ENCODE assay signal across 15 mouse cellular contexts in the genomic region with DNA sequence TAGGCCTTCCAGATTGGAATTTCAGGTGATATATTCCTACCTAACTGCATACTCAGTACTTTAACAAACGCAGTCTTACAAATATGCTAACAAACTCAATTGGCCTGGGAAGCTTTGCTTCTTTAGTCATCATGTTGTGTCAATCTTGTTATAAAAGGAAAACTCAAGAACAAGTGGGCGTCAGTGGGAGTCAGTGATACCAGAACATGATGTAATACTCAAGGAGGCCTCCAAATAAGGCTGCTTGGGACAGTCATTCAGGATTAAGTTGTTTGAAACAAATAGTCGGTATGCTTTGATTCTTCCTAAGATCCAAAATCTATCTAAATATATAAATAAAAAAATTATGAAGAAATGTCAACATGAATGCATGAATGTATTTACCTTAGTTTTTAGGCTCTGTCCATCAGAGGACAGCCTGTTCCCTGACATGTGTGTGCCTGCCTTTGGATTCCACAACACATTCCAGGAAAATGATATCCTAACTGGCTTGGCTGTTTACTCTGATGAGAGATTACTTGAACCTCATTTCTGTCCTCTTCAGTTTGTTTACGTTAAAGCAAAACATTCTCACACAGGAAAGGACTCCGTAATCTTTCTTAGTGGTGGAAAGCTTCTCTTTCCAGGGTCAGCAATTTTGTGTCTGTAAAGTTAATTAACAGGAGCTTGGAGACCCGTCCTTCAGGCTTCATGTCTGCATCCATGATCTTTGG.
DNase-seq lines count a peak whose midpoint lies in the region; ATAC-seq lines count a peak whose summit lies in the region.
"Had no signal": no experiment of that assay in that cellular context is flagged by ENCODE, and none has a peak within 500 bp of the region (broad histone marks: within the 10 kb centered on the region; RNA-seq: fewer than 3 reads in every experiment).

No protein-coding gene starts in this region.

- H3K4me2 ChIP-seq in lung, embryonic 16.5 days (ENCODE audit: low read depth, low read length), result no peak overlapping the region
- H3K4me2 ChIP-seq: intestine, embryonic 15.5 days; liver, embryonic 11.5 days had no signal

- no peak for DNase-seq in frontal cortex, postnatal 14 days (ENCODE audit: low spot score in 2 of 2)
- DNase-seq in left cerebral cortex, adult 18-20 months (ENCODE audit: low spot score in 2 of 2), result peak; percentile 2 to 15
- no peak for DNase-seq in left cerebral cortex, postnatal 10 days (ENCODE audit: extremely low spot score in 1 of 2, low spot score in 2 of 2)
- DNase-seq in Muller cell, postnatal 12 days (ENCODE audit: inconsistent ontology term), result peak; percentile 22
- DNase-seq in thymus, postnatal 10 days (ENCODE audit: low spot score in 2 of 2), result no peak
- DNase-seq: adrenal gland, postnatal 25 days; cerebellum, adult 11-12 months; thymus, adult 2 months had no signal

- H3K4me1 ChIP-seq in lung, embryonic 16.5 days (replicated peaks; ENCODE audit: control insufficient read depth, insufficient read depth, low read length), result no peaks in the 10 kb centered on the region; the same call in 1 of the 2 replicates
- H3K4me1 ChIP-seq: intestine, embryonic 15.5 days; midbrain, embryonic 10.5 days had no signal

- 0 out of 2 replicates have a peak overlapping the region, but pooled peaks have one; percentile 47 for H3K27ac ChIP-seq in lung, embryonic 16.5 days (ENCODE audit: low read length)
- H3K27ac ChIP-seq: hindbrain, embryonic 10.5 days; intestine, embryonic 15.5 days; midbrain, embryonic 10.5 days had no signal

- WGBS in lung, embryonic 16.5 days, result 34% methylated on average over 6 of the region's 6 CpGs

- ATAC-seq in frontal cortex, adult (ENCODE audit: low TSS enrichment), result peak; percentile 93
- ATAC-seq in lung, embryonic 16.5 days (ENCODE audit: low read depth), result peak; percentile 57
- ATAC-seq in cerebellum, adult (ENCODE audit: insufficient number of reproducible peaks, low FRiP score, low TSS enrichment), result no peak
- ATAC-seq: intestine, embryonic 15.5 days had no signal

- no peak overlapping the region for H3K4me3 ChIP-seq in lung, embryonic 16.5 days (ENCODE audit: low read length)
- H3K4me3 ChIP-seq: hindbrain, embryonic 10.5 days; intestine, embryonic 15.5 days; midbrain, embryonic 10.5 days had no signal

- H3K36me3 ChIP-seq in lung, embryonic 16.5 days (ENCODE audit: control insufficient read depth, insufficient read depth, low read length), result no peaks in the 10 kb centered on the region
- H3K36me3 ChIP-seq: hindbrain, embryonic 10.5 days; intestine, embryonic 15.5 days; midbrain, embryonic 10.5 days had no signal

- H3K9ac ChIP-seq in lung, embryonic 16.5 days (ENCODE audit: low read length), result no peak overlapping the region
- H3K9ac ChIP-seq: intestine, embryonic 15.5 days had no signal

- H3K9me3 ChIP-seq in lung, embryonic 16.5 days (ENCODE audit: control insufficient read depth, low read length), result no peaks in the 10 kb centered on the region
- H3K9me3 ChIP-seq: hindbrain, embryonic 10.5 days; intestine, embryonic 15.5 days; midbrain, embryonic 10.5 days had no signal

- intact Hi-C loops in left cerebral cortex, postnatal 10 days (cut with DNase I), result no loop called here

- no peaks in the 10 kb centered on the region for H3K27me3 ChIP-seq in lung, embryonic 16.5 days (ENCODE audit: control insufficient read depth, insufficient read depth, low read depth, low read length)
- H3K27me3 ChIP-seq: intestine, embryonic 15.5 days had no signal

Comparison
In these comparisons a context has a peak if more than half of its experiments do, and no peak if none do; other contexts are left out.
1. DNase-seq: peak in left cerebral cortex, adult 18-20 months (2 of 2) and Muller cell, postnatal 12 days (single experiment); none in frontal cortex, postnatal 14 days (0 of 2), left cerebral cortex, postnatal 10 days (0 of 2) and thymus, postnatal 10 days (0 of 2).